Mouse (Mus musculus): ENCODE data around the gene Olfr1467. TPM values are rescaled to one million over a fixed set of nuclear protein-coding genes. Genes with fewer than 3 reads are reported as not detected.

Gene Olfr1467
- 0.19 TPM in 1 of 2 replicates, not detected in the other for polyA plus RNA-seq (2012; ENCODE audit: low replicate concordance)

GRCm38 (mm10) chr19:13361936-13362335 lies at the start of gene Olfr1467:
Olfr1467 (plus strand) TSS chr19:13362236.

GRCm38 (mm10) chr19:13315441-13315840 lies 46.6 kb upstream of the Olfr1467 start, which contains the start of gene Olfr1465:
Olfr1465 (minus strand) TSS chr19:13315541.

GRCm38 (mm10) chr19:13338562-13338961 lies 23.5 kb upstream of the Olfr1467 start, which contains the start of gene Olfr1466:
Olfr1466 (plus strand) TSS chr19:13338862.

GRCm38 (mm10) chr19:13407549-13407948 lies 45.5 kb downstream of the Olfr1467 start, which contains the start of gene Olfr1469:
Olfr1469 (plus strand) TSS chr19:13407849.

Other genes starting within 250 kb of the Olfr1467 start
- gene Olfr1459, start 212.7 kb upstream of the Olfr1467 start, polyA plus RNA-seq (2012; ENCODE audit: low replicate concordance): not detected in 2 replicates
- gene Olfr1461, start 199.2 kb upstream of the Olfr1467 start, polyA plus RNA-seq (2012; ENCODE audit: low replicate concordance): not detected in 2 replicates
- gene Olfr1462, start 176.5 kb upstream of the Olfr1467 start, polyA plus RNA-seq (2012; ENCODE audit: low replicate concordance): not detected in 2 replicates
- gene Olfr1463, start 130.9 kb upstream of the Olfr1467 start, polyA plus RNA-seq (2012; ENCODE audit: low replicate concordance): not detected in 2 replicates
- not detected in 2 replicates for gene Olfr1465, start 46.7 kb upstream of the Olfr1467 start, polyA plus RNA-seq (2012; ENCODE audit: low replicate concordance)
- gene Olfr1466, start 23.4 kb upstream of the Olfr1467 start, polyA plus RNA-seq (2012; ENCODE audit: low replicate concordance): not detected in 2 replicates
- gene Olfr1469, start 45.6 kb downstream of the Olfr1467 start, polyA plus RNA-seq (2012; ENCODE audit: low replicate concordance): not detected in 2 replicates
- gene Olfr1471, start 81.2 kb downstream of the Olfr1467 start, polyA plus RNA-seq (2012; ENCODE audit: low replicate concordance): 0.09 TPM in 1 of 2 replicates, not detected in the other
- not detected in 2 replicates for gene Olfr1472, start 93.8 kb downstream of the Olfr1467 start, polyA plus RNA-seq (2012; ENCODE audit: low replicate concordance)
- gene Olfr1474, start 107.3 kb downstream of the Olfr1467 start, polyA plus RNA-seq (2012; ENCODE audit: low replicate concordance): not detected in 2 replicates
- gene Olfr1475, start 118.0 kb downstream of the Olfr1467 start, polyA plus RNA-seq (2012; ENCODE audit: low replicate concordance): not detected in 2 replicates
- not detected in 2 replicates for gene Olfr1477, start 138.3 kb downstream of the Olfr1467 start, polyA plus RNA-seq (2012; ENCODE audit: low replicate concordance)
- not detected in 2 replicates for gene Olfr1480, start 165.7 kb downstream of the Olfr1467 start, polyA plus RNA-seq (2012; ENCODE audit: low replicate concordance)
- gene Olfr1484, start 221.3 kb downstream of the Olfr1467 start, polyA plus RNA-seq (2012; ENCODE audit: low replicate concordance): not detected in 2 replicates

Measured in leukemia stem cell, adult 10-12 weeks (primary cell).